Mouse (Mus musculus): Measurements from ENCODE around the gene Tmbim6.

Gene Tmbim6

DNA sequence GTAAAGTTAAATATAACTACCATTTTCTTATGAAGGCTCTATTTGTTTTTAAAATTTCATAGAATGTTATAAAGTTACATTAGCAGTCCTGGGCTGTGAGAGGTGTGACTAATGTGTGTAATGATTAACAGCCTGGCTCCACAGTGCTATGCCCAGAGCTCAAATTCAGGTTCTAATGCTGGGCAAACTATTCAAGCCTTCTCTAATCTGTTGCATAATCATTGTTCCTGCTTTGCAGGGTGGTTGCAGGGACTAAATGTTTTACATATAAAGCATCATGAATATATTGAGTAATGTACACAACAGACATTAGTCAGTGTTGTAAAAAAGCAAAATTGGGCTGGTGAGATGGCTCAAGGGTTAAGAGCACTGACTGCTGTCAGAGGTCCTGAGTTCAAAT lies 9.8 kb upstream of the Tmbim6 start:
- no peak for DNase-seq (ENCODE audit: low read depth, low spot score)

GRCm38 (mm10) chr15:99384071-99384470 lies 8.6 kb upstream of the Tmbim6 start:
- no peak for DNase-seq (ENCODE audit: low read depth, low spot score)

GRCm38 (mm10) chr15:99386110-99386509 lies 6.6 kb upstream of the Tmbim6 start:
- peak; percentile 38 for DNase-seq (ENCODE audit: low read depth, low spot score)

DNA sequence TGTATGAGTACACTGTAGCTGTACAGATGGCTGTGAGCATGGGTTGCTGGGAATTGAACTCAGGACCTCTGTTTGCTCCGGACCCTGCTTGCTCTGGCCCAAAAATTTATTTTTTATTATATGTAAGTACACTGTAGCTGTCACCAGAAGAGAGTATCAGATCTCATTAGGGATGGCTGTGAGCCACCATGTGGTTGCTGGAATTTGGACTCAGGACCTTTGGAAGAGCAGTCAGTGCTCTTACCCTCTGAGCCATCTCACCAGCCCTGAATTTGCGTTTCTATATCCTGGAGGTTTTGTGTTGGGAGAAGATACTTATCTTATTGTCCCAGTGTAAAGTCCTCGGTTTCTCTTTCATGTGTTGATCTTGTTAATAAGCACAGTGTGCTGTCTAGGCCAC lies 5.9 kb upstream of the Tmbim6 start:
- no peak for DNase-seq (ENCODE audit: low read depth, low spot score)

DNA sequence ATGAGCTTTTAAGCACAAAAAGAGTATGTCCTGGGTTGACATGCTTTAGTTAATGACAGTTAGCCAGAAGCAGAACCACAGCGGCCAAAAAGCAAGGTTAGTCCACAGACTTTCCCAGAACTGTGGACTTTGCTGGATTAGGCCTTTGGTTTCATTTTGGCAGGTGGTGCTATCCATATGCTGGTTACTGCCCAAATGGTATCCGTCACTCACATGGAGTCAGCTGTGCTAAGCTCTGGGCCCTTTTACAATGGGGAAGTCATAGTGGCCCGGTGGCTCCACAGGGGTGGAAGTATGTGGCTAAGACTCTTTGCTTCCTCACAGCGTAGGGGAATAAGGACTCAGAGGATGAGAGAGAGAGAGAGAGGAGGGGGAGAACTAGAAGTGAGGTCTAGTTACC lies 4.7 kb upstream of the Tmbim6 start:
- no peak for DNase-seq (ENCODE audit: low read depth, low spot score)

GRCm38 (mm10) chr15:99390472-99391401 lies 1.9 kb upstream of the Tmbim6 start:
- DNase-seq (ENCODE audit: low read depth, low spot score) = no peak

DNA sequence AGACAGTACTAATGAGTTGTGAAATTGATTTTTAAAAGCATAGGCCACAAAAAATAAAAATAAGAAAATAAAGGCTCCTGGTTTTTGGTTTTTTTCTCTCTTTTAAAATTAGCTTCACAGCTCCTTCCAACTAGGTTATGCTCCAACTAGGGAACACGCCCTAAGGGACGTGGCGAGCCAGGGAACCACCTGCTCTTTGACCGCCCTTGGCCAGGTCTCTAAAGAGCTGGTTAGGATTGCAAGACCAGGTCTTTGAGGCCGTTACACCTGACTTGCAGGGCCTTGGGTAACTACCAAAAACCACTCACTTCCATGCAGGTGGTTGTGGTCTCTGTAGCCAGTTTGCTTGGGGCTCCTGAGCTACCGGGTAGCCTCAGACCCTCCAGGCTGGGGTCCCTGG lies 707 bp upstream of the Tmbim6 start:
- DNase-seq (ENCODE audit: low read depth, low spot score) = no peak

DNA sequence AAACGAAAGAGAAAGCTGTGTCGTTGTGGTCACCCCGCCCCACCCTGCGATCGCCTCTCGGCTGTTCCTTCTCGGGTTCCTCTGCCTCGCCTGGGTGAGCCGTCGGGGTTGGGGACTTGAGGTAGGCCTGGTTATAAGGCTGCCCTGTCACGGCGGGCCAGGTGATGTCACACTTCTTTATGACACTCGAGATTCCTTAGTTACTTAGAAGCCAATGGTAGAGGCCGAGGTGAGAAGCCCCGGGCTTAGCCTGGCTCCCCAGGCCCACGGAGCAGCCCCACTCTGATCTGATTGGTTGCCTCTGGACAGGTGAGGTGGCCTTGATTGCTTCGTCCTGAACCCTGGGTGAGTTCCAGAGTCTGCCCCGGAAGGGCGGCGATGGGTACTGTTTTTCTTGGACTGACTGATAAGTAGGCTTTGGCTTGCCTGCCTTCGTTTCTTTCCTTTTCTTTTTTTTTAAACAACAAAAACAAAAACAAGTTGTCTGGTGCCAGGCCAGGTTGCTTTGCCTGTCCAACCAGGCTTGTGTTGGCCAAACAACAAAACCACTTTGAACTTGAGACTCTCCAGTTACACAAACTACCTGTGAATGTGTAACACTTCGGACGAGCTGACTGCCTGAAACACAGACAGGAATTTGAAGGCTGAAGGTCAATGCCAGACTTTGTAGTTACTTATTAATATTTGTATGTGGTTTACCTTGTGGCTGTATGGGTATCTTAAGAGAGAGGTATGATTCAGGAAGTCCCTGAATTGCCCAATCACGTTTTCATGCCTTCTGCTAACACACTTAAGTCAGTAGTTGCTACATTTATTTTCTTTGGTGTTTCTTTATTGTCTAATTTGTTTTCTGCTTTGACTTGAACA lies 937 bp downstream of the Tmbim6 start:
- DNase-seq (ENCODE audit: low read depth, low spot score) = peak; percentile 62

- no peak for DNase-seq (ENCODE audit: low read depth, low spot score)
These were observed 3.8 kb downstream of the Tmbim6 start for GRCm38 (mm10) chr15:99396462-99396861.

- no peak for DNase-seq (ENCODE audit: low read depth, low spot score)
These were observed 4.2 kb downstream of the Tmbim6 start for GRCm38 (mm10) chr15:99396875-99397274.

DNA sequence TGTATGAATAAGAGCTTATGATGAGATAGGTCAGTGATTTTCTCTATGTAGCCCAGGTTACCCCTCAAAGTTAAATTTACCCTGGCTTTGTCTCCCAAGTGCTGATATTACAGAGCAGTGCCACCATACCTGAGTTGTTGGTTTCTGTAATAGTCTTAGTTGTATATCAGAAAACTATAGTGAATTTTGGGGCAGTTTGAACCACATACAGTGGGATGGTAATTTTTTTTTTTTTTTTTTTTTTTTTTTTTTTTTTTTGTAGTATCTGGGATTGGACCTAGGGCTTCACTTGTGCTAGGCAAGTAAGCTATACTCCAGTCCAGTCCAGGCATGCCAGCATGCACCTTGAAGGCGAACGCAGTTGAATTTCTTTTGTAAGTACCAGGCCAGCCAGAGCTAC lies 4.9 kb downstream of the Tmbim6 start:
- no peak for DNase-seq (ENCODE audit: low read depth, low spot score)

- no peak for DNase-seq (ENCODE audit: low read depth, low spot score)
These were observed 7.0 kb downstream of the Tmbim6 start for GRCm38 (mm10) chr15:99399503-99400245.

GRCm38 (mm10) chr15:99400602-99401001 lies 7.9 kb downstream of the Tmbim6 start:
- DNase-seq (ENCODE audit: low read depth, low spot score) = no peak

GRCm38 (mm10) chr15:99403159-99403889 lies 10.6 kb downstream of the Tmbim6 start:
- DNase-seq (ENCODE audit: low read depth, low spot score) = no peak

GRCm38 (mm10) chr15:99405150-99405549 lies 12.5 kb downstream of the Tmbim6 start:
- DNase-seq (ENCODE audit: low read depth, low spot score) = no peak

DNA sequence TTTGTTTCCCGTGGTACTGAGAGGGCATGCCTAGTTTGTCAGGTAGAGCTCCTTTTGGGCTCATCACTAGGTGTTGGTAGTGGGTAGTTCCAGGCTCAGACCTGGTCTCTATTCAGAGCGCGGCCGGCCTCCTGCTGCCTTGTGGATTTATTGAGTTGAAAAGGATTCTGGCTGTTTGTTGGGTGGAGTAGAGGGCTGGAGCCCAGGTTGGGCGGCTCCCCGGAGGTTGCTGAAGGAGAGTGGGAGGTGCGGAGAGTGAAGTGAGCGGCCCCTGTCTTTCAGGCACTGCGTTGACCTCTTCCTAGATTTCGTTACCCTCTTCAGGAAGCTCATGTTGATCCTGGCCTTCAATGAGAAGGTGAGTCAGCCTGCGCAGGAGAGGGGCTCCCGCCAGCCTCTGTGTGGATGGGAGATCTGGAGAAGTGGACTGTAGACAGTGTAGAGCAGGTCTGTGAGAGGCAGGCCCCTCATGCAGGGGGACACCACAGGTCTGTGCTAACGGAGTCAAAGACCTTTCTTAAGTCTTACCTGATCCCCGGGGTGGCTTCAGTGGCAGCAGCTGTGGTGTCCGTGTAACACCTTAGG lies 14.4 kb downstream of the Tmbim6 start:
- peak; percentile 65 for DNase-seq (ENCODE audit: low read depth, low spot score)

- no peak for DNase-seq (ENCODE audit: low read depth, low spot score)
These were observed 16.2 kb downstream of the Tmbim6 start for GRCm38 (mm10) chr15:99408845-99409244.

DNA sequence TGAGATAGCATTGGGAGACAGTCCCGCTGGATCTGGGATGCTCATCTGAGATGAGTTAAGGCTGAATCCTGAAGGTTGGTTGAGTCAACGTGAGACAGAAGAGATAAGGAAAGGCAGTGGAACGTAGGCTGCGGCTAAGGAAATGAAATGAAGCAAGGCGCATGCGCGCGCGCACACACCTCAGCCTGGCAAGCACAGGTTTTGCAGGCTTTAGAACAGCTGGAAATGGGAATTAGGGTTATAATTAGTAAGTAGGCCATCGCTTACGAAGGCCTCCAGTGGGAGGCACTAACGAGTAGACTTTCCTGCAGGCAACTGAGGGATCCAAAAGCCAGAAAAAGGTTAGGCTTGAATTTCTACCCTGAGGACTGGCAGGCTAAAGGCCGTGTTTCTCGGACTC lies 19.1 kb downstream of the Tmbim6 start:
- peak; percentile 64 for DNase-seq (ENCODE audit: low read depth, low spot score)

DNA sequence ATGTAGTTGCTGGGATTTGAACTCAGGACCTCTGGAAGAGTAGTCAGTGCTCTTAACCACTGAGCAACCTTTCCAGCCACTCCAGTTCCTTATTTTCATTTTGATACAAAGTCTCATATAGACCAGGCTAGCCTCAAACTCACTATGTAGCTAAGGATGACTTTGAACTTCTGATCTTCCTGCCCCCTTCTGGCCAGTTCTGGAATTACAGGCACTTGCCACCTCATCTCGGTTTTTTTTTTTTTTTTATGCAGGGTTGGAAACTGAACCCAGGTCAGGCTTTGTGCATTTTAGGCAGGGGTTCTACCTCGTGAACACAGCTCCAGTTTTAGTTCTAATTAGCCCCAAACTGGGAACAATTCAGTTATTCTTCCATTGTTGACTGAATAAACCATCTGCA lies 23.1 kb downstream of the Tmbim6 start:
- peak; percentile 57 for DNase-seq (ENCODE audit: low read depth, low spot score)

GRCm38 (mm10) chr15:99416348-99416882 lies 23.7 kb downstream of the Tmbim6 start:
- DNase-seq (ENCODE audit: low read depth, low spot score) = peak; percentile 92

Measured in ES-CJ7 (cell line).